Mouse (Mus musculus) C2C12 (cell line): ENCODE data around the gene Ap3b1. TPM values are rescaled to one million over a fixed set of nuclear protein-coding genes. Genes with fewer than 3 reads are reported as not detected.

Source experiments
- H3K27me3 ChIP-seq: one replicate; pipeline ENCODE4 v1.6.1; 2011; ENCODE audit not compliant: control insufficient read depth, insufficient read depth, insufficient read length
- H3K36me3 ChIP-seq: one replicate; pipeline ENCODE4 v1.6.1; 2011; ENCODE audit not compliant: control insufficient read depth, insufficient read depth
- H3K4me3 ChIP-seq: one replicate; pipeline ENCODE4 v1.5.1; 2011; ENCODE audit warnings: mild to moderate bottlenecking, control low read depth; ENCODE audit not compliant: poor library complexity, insufficient read depth, severe bottlenecking
- H3K79me2 ChIP-seq: one replicate; pipeline ENCODE4 v1.6.1; 2011; ENCODE audit not compliant: control insufficient read depth, insufficient read depth
- H3K79me3 ChIP-seq: one replicate; pipeline ENCODE4 v1.6.1; 2011; ENCODE audit warnings: low read depth, control low read depth
- H3ac ChIP-seq: one replicate; pipeline ENCODE3; 2011; ENCODE audit warnings: low read depth; ENCODE audit not compliant: control insufficient read depth, insufficient read length
- CEBPB ChIP-seq: IDR thresholded peaks from one replicate; pipeline ENCODE4 v1.6.1; 2011; ENCODE audit warnings: low read depth, mild to moderate bottlenecking, control low read depth, moderate library complexity
- CTCF ChIP-seq: IDR thresholded peaks from one replicate; pipeline ENCODE4 v1.5.1; 2011; ENCODE audit not compliant: control insufficient read depth, insufficient read depth, insufficient read length
- FOSL1 ChIP-seq: IDR thresholded peaks from one replicate; pipeline ENCODE4 v1.8.0; 2011; ENCODE audit warnings: mild to moderate bottlenecking, low read length; ENCODE audit not compliant: poor library complexity, insufficient read depth, severe bottlenecking
- MAX ChIP-seq: IDR thresholded peaks from one replicate; pipeline ENCODE4 v1.6.1; 2011; ENCODE audit warnings: mild to moderate bottlenecking, control low read depth
- MYOD1 ChIP-seq: IDR thresholded peaks from one replicate; pipeline ENCODE4 v1.6.1; 2011; ENCODE audit warnings: low read depth; ENCODE audit not compliant: control insufficient read depth, insufficient read length
- MYOG ChIP-seq: IDR thresholded peaks from one replicate; pipeline ENCODE4 v1.6.1; 2011; ENCODE audit not compliant: control insufficient read depth, insufficient read length; ENCODE audit errors: extremely low read depth
- USF1 ChIP-seq: IDR thresholded peaks from one replicate; pipeline ENCODE4 v1.6.1; 2011; ENCODE audit warnings: low read depth, mild to moderate bottlenecking, control low read depth, moderate library complexity
- polyA plus RNA-seq: library from polyadenylated mRNA; unstranded; fragments of >200 nt; fragmentation: generic; extraction: Trizol; gene quantifications from one replicate; pipeline ENCODE4 v1.2.1, GENCODE M21; 2012; ENCODE audit warnings: missing spikeins

Gene Ap3b1
- polyA plus RNA-seq, 1 experiment = 21.2 TPM

DNA sequence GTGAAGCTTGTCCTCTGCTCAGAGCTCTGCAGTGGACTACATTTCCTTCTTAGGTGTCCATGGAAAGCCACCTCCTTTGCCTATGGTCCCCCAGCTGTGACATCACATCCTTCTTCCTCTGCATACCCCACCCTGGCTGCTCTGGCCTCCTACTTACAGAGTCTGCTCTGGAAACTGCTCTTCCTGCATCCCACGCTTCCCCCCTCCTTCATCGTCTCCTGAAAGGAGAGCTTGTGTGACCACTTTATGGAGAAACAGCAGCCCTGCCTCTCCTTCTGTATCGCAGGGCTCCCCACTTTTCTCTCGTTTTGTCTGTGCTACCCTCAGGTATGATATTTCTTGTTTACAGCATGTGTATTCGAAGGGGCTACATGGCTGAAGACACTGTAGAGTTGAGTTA is 33.5 kb downstream of the Ap3b1 start:
- H3K79me3 ChIP-seq = peaks cover 8% of the 10 kb centered on the region
- H3K36me3 ChIP-seq = peaks cover 20% of the 10 kb centered on the region
- H3ac ChIP-seq = no peak overlapping the region
- peaks cover 24% of the 10 kb centered on the region for H3K79me2 ChIP-seq
- no peak overlapping the region for H3K4me3 ChIP-seq
- no peaks in the 10 kb centered on the region for H3K27me3 ChIP-seq
- TF ChIP-seq FOSL1 = no peak
- no peak for TF ChIP-seq MAX
- TF ChIP-seq MYOD1 = no peak
- no peak for TF ChIP-seq USF1
- no peak for TF ChIP-seq CEBPB
- TF ChIP-seq MYOG = no peak
- TF ChIP-seq CTCF = no peak

DNA sequence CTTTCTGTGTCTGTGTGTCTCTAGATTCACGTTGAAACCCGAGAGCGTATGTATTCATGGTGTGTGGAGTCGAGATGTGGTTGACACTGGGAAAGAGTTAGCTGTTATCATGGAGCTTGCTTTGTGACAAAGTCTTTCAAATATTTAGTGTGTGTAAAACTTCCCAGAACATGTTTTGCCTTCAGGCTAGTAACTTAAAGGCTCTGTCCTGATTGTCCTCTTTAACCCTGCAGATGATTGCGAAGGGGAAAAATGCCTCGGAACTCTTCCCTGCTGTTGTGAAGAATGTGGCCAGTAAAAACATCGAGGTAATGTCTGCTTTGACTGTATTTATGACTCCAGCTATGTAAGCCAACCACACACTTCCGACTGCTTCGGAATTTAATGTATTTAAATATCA is 35.7 kb downstream of the Ap3b1 start:
- H3K36me3 ChIP-seq = peaks cover 24% of the 10 kb centered on the region
- TF ChIP-seq MYOG (no peak), USF1 (no peak), CTCF (no peak), MAX (no peak), MYOD1 (no peak), CEBPB (no peak), FOSL1 (no peak)

DNA sequence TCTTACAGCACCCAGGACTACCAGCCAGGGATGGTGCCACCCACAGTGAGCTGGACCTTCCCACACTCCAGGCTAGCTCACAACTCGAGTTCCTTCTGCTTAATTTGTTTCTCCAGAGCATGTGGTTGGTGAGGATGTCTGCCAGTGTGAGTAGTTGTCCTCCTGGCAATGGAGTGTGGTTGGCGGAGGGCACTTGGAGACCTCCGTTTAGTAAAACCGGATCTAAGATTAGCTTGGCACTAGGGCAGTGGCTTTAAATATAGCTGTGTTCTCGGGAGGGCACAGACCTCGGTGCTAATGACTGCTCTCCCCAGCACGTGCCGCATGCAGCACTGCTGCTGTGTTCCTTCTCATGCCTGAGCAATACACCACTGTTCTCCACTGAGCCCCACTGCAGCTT is 37.0 kb downstream of the Ap3b1 start:
- Histone ChIP-seq H3K79me3 (no peaks in the 10 kb centered on the region), H3ac (no peak overlapping the region), H3K4me3 (no peak overlapping the region), H3K79me2 (peaks cover 6% of the 10 kb centered on the region), H3K27me3 (no peaks in the 10 kb centered on the region), H3K36me3 (peaks cover 24% of the 10 kb centered on the region)
- TF ChIP-seq MYOD1 (no peak), FOSL1 (no peak), USF1 (no peak), MYOG (no peak), CTCF (no peak), MAX (no peak), CEBPB (no peak)

More for the DNA sequence above, 35.7 kb downstream of the Ap3b1 start:
- H3K79me2 ChIP-seq = peaks cover 13% of the 10 kb centered on the region
- H3K79me3 ChIP-seq = no peaks in the 10 kb centered on the region
- H3K27me3 ChIP-seq = no peaks in the 10 kb centered on the region
- no peak overlapping the region for H3K4me3 ChIP-seq
- no peak overlapping the region for H3ac ChIP-seq

DNA sequence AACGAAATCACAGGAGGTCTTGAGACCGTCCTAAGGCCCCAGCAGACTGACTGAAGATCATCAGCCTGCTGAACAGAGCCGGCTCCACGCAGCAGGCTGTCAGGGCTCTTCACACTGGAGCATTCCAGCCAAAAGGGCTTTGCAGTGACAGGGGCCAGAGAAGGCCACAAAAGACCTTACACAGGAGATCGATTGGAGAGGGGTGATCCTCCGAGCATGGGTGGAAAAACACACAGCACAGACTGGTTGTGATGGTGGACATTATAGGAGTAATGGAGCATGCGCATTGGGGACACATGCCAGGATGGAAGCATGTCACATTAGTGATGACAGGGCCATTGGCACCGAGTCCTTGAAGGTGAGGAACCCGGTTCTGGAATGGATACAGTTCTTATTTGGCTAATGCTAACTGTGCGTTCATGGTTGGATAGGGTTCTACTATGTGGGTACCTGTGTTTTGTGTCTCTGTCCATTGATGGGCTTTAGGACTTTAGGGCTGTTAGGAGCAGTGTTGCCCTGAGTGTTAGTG is 37.7 kb downstream of the Ap3b1 start:
- no peak overlapping the region for H3ac ChIP-seq
- H3K79me2 ChIP-seq = peaks cover 6% of the 10 kb centered on the region
- H3K79me3 ChIP-seq = no peaks in the 10 kb centered on the region
- no peaks in the 10 kb centered on the region for H3K27me3 ChIP-seq
- TF ChIP-seq FOSL1 (no peak), CEBPB (no peak), CTCF (no peak), USF1 (no peak), MYOD1 (no peak), MYOG (no peak), MAX (no peak)
- no peak overlapping the region for H3K4me3 ChIP-seq
- H3K36me3 ChIP-seq = peaks cover 24% of the 10 kb centered on the region

DNA sequence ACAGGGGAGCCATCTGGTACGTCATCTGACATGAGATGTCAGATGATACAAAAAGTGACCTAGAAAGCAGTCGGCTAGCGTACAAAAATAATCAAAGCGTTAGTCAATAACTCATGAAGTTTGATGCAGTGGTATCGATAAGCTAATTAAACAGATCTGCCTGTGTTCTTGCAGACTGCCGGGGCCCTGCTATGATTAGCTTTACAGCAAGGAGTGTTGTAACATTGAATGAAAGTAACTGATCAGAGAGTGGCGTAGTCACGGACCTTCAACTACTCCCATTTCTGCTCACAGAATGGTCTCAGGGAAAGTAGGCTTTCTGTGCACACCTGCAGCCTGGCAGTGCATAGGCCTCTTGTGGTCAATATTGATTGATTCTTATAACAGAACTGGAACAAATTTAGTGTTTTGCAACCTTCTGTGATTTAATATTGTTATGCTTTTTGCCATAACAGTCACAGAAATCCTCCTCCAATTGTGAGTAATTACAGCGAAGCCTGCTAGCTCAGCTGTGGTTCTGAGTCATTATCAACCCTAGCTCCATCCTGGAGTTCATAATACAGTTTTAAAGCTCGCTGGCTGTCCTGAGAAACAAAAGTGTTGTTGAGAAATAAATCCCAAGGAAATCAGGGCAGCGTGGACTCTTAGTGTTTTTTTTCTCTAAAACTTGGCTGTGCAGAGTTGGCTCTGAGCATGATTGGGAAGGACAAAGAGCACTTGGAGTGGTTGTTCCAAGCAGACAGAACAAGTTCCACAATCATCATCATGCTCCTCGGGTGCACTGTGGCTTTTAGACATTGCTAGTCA is 40.0 kb downstream of the Ap3b1 start:
- Histone ChIP-seq H3K79me2 (peaks cover 6% of the 10 kb centered on the region), H3K79me3 (no peaks in the 10 kb centered on the region), H3K27me3 (no peaks in the 10 kb centered on the region), H3K36me3 (peaks cover 11% of the 10 kb centered on the region), H3K4me3 (no peak overlapping the region), H3ac (no peak overlapping the region)
- TF ChIP-seq FOSL1 (no peak), MAX (no peak), MYOD1 (no peak), MYOG (no peak), USF1 (no peak), CTCF (no peak), CEBPB (no peak)

DNA sequence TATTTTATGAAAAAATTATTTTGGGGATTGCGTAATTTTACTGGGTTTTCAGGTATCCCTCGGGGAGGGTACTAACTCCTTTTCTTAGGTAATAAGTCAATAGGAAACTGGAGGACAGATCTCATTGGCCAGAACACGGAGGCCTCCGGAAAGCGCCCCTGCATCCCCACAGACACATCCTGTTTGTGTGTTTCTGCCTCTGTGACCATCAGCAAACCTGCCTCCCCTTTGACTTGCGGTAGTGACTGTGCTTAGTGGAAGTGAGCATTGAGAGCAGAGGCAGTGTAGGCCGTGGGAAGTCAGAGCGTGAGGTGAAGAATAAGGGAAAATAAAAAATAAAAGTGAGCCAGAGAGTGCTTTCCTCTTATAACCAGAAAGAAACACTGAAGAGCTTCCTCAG is 41.7 kb downstream of the Ap3b1 start:
- Histone ChIP-seq H3K79me3 (no peaks in the 10 kb centered on the region), H3K79me2 (peaks cover 6% of the 10 kb centered on the region), H3ac (no peak overlapping the region), H3K4me3 (no peak overlapping the region), H3K36me3 (peaks cover 25% of the 10 kb centered on the region), H3K27me3 (no peaks in the 10 kb centered on the region)
- TF ChIP-seq FOSL1 (no peak), USF1 (no peak), CTCF (no peak), MYOD1 (no peak), MAX (no peak), MYOG (no peak), CEBPB (no peak)
